Mouse (Mus musculus): Measurements from ENCODE around the gene Ppp6c. TPM values are rescaled to one million over a fixed set of nuclear protein-coding genes. Genes with fewer than 3 reads are reported as not detected.
"Not testable (repeated sequence)": the region's sequence is repeated elsewhere in the genome, so short reads cannot be mapped to it uniquely, and the experiment has no call there.

The Ppp6c gene
- polyA plus RNA-seq (2016; fragmentation: Nextera tagmentation; extraction: Ambion mirVana) = 64.4 and 65.7 TPM in 2 replicates

- under 1% methylated on average over 53 of the region's 56 CpGs for WGBS
- H3K4me2 ChIP-seq = peak within 1 kb of the TSS; percentile 56
- ATAC-seq (ENCODE audit: insufficient number of reproducible peaks, insufficient read depth, low FRiP score, low TSS enrichment, low read depth) = peak; percentile 97
- peak within 1 kb of the TSS; percentile 77 for H3K4me3 ChIP-seq (replicated peaks)
- peak within 1 kb of the TSS; percentile 84 for H3K9ac ChIP-seq (replicated peaks)
- H3K27me3 ChIP-seq = no peaks in the 10 kb centered on the region
- H3K4me1 ChIP-seq (replicated peaks) = peaks cover 11% of the 10 kb centered on the region
- H3K27ac ChIP-seq = peak within 1 kb of the TSS; percentile 95
- no peaks in the 10 kb centered on the region for H3K36me3 ChIP-seq
- H3K9me3 ChIP-seq = no peaks in the 10 kb centered on the region
These were observed at the start of gene Ppp6c for GRCm38 (mm10) chr2:39226019-39226640. Gene Ppp6c (minus strand): TSS chr2:39226451.

- no peak overlapping the region for H3K27ac ChIP-seq
- no peak overlapping the region for H3K4me2 ChIP-seq
- no peak overlapping the region for H3K4me3 ChIP-seq (replicated peaks)
- H3K4me1 ChIP-seq (replicated peaks) = no peaks in the 10 kb centered on the region
- 50% methylated on average over 3 of the region's 3 CpGs for WGBS
- H3K27me3 ChIP-seq = no peaks in the 10 kb centered on the region
- no peaks in the 10 kb centered on the region for H3K36me3 ChIP-seq
- H3K9me3 ChIP-seq = peaks cover 8% of the 10 kb centered on the region; the same call in 1 of the 2 replicates
- ATAC-seq (ENCODE audit: insufficient number of reproducible peaks, insufficient read depth, low FRiP score, low TSS enrichment, low read depth) = no peak
- H3K9ac ChIP-seq (replicated peaks) = no peak overlapping the region
These were observed 42.1 kb upstream of the Ppp6c start for GRCm38 (mm10) chr2:39268357-39268756.

GRCm38 (mm10) chr2:39252275-39252674 is 26.0 kb upstream of the Ppp6c start:
- not testable (repeated sequence) for H3K4me3 ChIP-seq (replicated peaks); H3K9me3 ChIP-seq; H3K27me3 ChIP-seq; H3K36me3 ChIP-seq; H3K4me2 ChIP-seq; H3K27ac ChIP-seq; H3K4me1 ChIP-seq (replicated peaks); ATAC-seq (ENCODE audit: insufficient number of reproducible peaks, insufficient read depth, low FRiP score, low TSS enrichment, low read depth); H3K9ac ChIP-seq (replicated peaks)
- WGBS = 93% methylated on average over 11 of the region's 11 CpGs

GRCm38 (mm10) chr2:39246862-39247261 is 20.6 kb upstream of the Ppp6c start:
- H3K36me3 ChIP-seq; ATAC-seq (ENCODE audit: insufficient number of reproducible peaks, insufficient read depth, low FRiP score, low TSS enrichment, low read depth); H3K4me1 ChIP-seq (replicated peaks); H3K27me3 ChIP-seq; H3K9ac ChIP-seq (replicated peaks); H3K4me3 ChIP-seq (replicated peaks); H3K4me2 ChIP-seq; H3K9me3 ChIP-seq; H3K27ac ChIP-seq: not testable (repeated sequence)
- WGBS = 88% methylated on average over 10 of the region's 11 CpGs

GRCm38 (mm10) chr2:39226731-39227130 is 480 bp upstream of the Ppp6c start:
- Histone ChIP-seq H3K4me2 (peak overlapping the region; percentile 56), H3K27me3 (no peaks in the 10 kb centered on the region), H3K4me3 (replicated peaks) (peak overlapping the region; percentile 77), H3K4me1 (replicated peaks) (peaks cover 11% of the 10 kb centered on the region), H3K9me3 (no peaks in the 10 kb centered on the region), H3K9ac (replicated peaks) (0 out of 2 replicates have a peak overlapping the region, but pooled peaks have one; percentile 84), H3K36me3 (no peaks in the 10 kb centered on the region), H3K27ac (no peak overlapping the region)
- no peak for ATAC-seq (ENCODE audit: insufficient number of reproducible peaks, insufficient read depth, low FRiP score, low TSS enrichment, low read depth)
- 29% methylated on average over 3 of the region's 3 CpGs for WGBS

- Histone ChIP-seq H3K27ac (peak overlapping the region; percentile 95), H3K4me3 (replicated peaks) (peak overlapping the region; percentile 77), H3K9ac (replicated peaks) (peak overlapping the region; percentile 84), H3K4me1 (replicated peaks) (peaks cover 11% of the 10 kb centered on the region), H3K4me2 (peak overlapping the region; percentile 56)
- not testable (repeated sequence) for H3K9me3 ChIP-seq, H3K27me3 ChIP-seq, H3K36me3 ChIP-seq
- ATAC-seq (ENCODE audit: insufficient number of reproducible peaks, insufficient read depth, low FRiP score, low TSS enrichment, low read depth) = peak; percentile 67
- 4% methylated on average over 33 of the region's 36 CpGs for WGBS
These were observed 776 bp downstream of the Ppp6c start for GRCm38 (mm10) chr2:39225331-39226018.

- peaks cover 11% of the 10 kb centered on the region for H3K4me1 ChIP-seq (replicated peaks)
- 0 out of 2 replicates have a peak overlapping the region, but pooled peaks have one; percentile 1 for H3K9ac ChIP-seq (replicated peaks)
- peak overlapping the region; percentile 56 for H3K4me2 ChIP-seq
- H3K36me3 ChIP-seq = no peaks in the 10 kb centered on the region
- H3K27ac ChIP-seq = no peak overlapping the region
- no peaks in the 10 kb centered on the region for H3K9me3 ChIP-seq
- peak overlapping the region; percentile 77; the same call in 1 of the 2 replicates for H3K4me3 ChIP-seq (replicated peaks)
- no peaks in the 10 kb centered on the region for H3K27me3 ChIP-seq
- no peak for ATAC-seq (ENCODE audit: insufficient number of reproducible peaks, insufficient read depth, low FRiP score, low TSS enrichment, low read depth)
These were observed 1.6 kb downstream of the Ppp6c start for GRCm38 (mm10) chr2:39224621-39225020.

GRCm38 (mm10) chr2:39220010-39220409 is 6.2 kb downstream of the Ppp6c start:
- ATAC-seq (ENCODE audit: insufficient number of reproducible peaks, insufficient read depth, low FRiP score, low TSS enrichment, low read depth) = no peak
- Histone ChIP-seq H3K4me2 (no peak overlapping the region), H3K9me3 (no peaks in the 10 kb centered on the region), H3K9ac (replicated peaks) (no peak overlapping the region), H3K27me3 (no peaks in the 10 kb centered on the region), H3K36me3 (no peaks in the 10 kb centered on the region), H3K4me3 (replicated peaks) (no peak overlapping the region), H3K4me1 (replicated peaks) (peaks cover 11% of the 10 kb centered on the region), H3K27ac (no peak overlapping the region)
- 95% methylated on average over 6 of the region's 6 CpGs for WGBS

- H3K36me3 ChIP-seq = no peaks in the 10 kb centered on the region
- H3K9me3 ChIP-seq = no peaks in the 10 kb centered on the region
- H3K4me2 ChIP-seq = no peak overlapping the region
- no peak for ATAC-seq (ENCODE audit: insufficient number of reproducible peaks, insufficient read depth, low FRiP score, low TSS enrichment, low read depth)
- H3K4me3 ChIP-seq (replicated peaks) = no peak overlapping the region
- no peak overlapping the region for H3K9ac ChIP-seq (replicated peaks)
- WGBS = 99% methylated on average over 3 of the region's 3 CpGs
- H3K27ac ChIP-seq = no peak overlapping the region
- peaks cover 6% of the 10 kb centered on the region; the same call in 1 of the 2 replicates for H3K4me1 ChIP-seq (replicated peaks)
- no peaks in the 10 kb centered on the region for H3K27me3 ChIP-seq
These were observed 7.2 kb downstream of the Ppp6c start for GRCm38 (mm10) chr2:39219034-39219433.

- ATAC-seq (ENCODE audit: insufficient number of reproducible peaks, insufficient read depth, low FRiP score, low TSS enrichment, low read depth) = 0 out of 2 replicates have a peak, but pooled peaks have one; percentile 26
- 89% methylated on average over 4 of the region's 4 CpGs for WGBS
- Histone ChIP-seq H3K9ac (replicated peaks) (no peak overlapping the region), H3K4me1 (replicated peaks) (peaks cover 3% of the 10 kb centered on the region; the same call in 1 of the 2 replicates), H3K4me3 (replicated peaks) (no peak overlapping the region), H3K4me2 (no peak overlapping the region), H3K27me3 (no peaks in the 10 kb centered on the region), H3K9me3 (no peaks in the 10 kb centered on the region), H3K27ac (no peak overlapping the region), H3K36me3 (no peaks in the 10 kb centered on the region)
These were observed 9.1 kb downstream of the Ppp6c start for GRCm38 (mm10) chr2:39217150-39217549.

- WGBS = 92% methylated on average over 4 of the region's 4 CpGs
These were observed 15.5 kb downstream of the Ppp6c start for GRCm38 (mm10) chr2:39210738-39211137.

More at GRCm38 (mm10) chr2:39210738-39211137, 15.5 kb downstream of the Ppp6c start:
- Histone ChIP-seq H3K4me3 (replicated peaks) (no peak overlapping the region), H3K9ac (replicated peaks) (no peak overlapping the region), H3K27me3 (no peaks in the 10 kb centered on the region), H3K27ac (no peak overlapping the region), H3K36me3 (peaks cover 17% of the 10 kb centered on the region), H3K4me2 (no peak overlapping the region), H3K4me1 (replicated peaks) (peaks cover 3% of the 10 kb centered on the region; the same call in 1 of the 2 replicates), H3K9me3 (no peaks in the 10 kb centered on the region)
- no peak for ATAC-seq (ENCODE audit: insufficient number of reproducible peaks, insufficient read depth, low FRiP score, low TSS enrichment, low read depth)

Data from limb, embryonic 12.5 days (tissue).